ENCODE assay signal across 8 mouse cellular contexts in genomic region chr11:32286695-32287492, GRCm38 (mm10). TPM values are rescaled to one million over a fixed set of nuclear protein-coding genes. Genes with fewer than 3 reads are reported as not detected.
A peak's percentile ranks its signal among the peaks of the same experiment; 100 is the strongest.
DNase-seq lines count a peak whose midpoint lies in the region; ATAC-seq and TF ChIP-seq lines count a peak whose summit lies in the region.
"Not testable (repeated sequence)": the region's sequence is repeated elsewhere in the genome, so short reads cannot be mapped to it uniquely, and the experiment has no call there.

Gene Hbq1b, plus strand, starts transcription at chr11:32286965.

- H3K27me3 ChIP-seq in ES-Bruce4 (ENCODE audit: control insufficient read depth, insufficient read depth, low read length, poor library complexity, severe bottlenecking); forebrain, postnatal 0 days (ENCODE audit: insufficient read depth, low read length); neural tube, embryonic 14.5 days (ENCODE audit: control insufficient read depth, insufficient read depth, low read length): not testable (repeated sequence)

- H3K27ac ChIP-seq in ES-Bruce4 (ENCODE audit: insufficient read depth, low read length); forebrain, postnatal 0 days (ENCODE audit: low read depth, low read length); layer of hippocampus, adult 2 months; neural tube, embryonic 14.5 days (ENCODE audit: low read depth, low read length): not testable (repeated sequence)

- peak within 1 kb of the TSS; percentile 55 for H3K4me3 ChIP-seq in ES-Bruce4 (ENCODE audit: low read depth, low read length)
- H3K4me3 ChIP-seq in forebrain, postnatal 0 days (ENCODE audit: low read depth, low read length) = peak within 1 kb of the TSS; percentile 30
- peak within 1 kb of the TSS; percentile 53 for H3K4me3 ChIP-seq in layer of hippocampus, adult 2 months
- not testable (repeated sequence) for H3K4me3 ChIP-seq in neural tube, embryonic 14.5 days (ENCODE audit: low read depth, low read length)

- not testable (repeated sequence) for H3K9me3 ChIP-seq in ES-Bruce4 (replicated peaks; ENCODE audit: control insufficient read depth, insufficient read depth, low read length, poor library complexity, severe bottlenecking); forebrain, postnatal 0 days (ENCODE audit: low read length); neural tube, embryonic 14.5 days (ENCODE audit: control insufficient read depth, low read length)

- 21% methylated on average over 30 of the region's 33 CpGs for WGBS in forebrain, postnatal 0 days
- WGBS in neural tube, embryonic 14.5 days = 23% methylated on average over 30 of the region's 33 CpGs

- peak; percentile 94 for ATAC-seq in forebrain, postnatal 0 days
- peak; percentile 89 for ATAC-seq in neural tube, embryonic 14.5 days (ENCODE audit: low read depth)

- TF ChIP-seq POLR2A in ES-Bruce4 (IDR thresholded peaks at IDR 0.05; ENCODE audit: insufficient read depth, low read length) = not testable (repeated sequence)

- not testable (repeated sequence) for H3K4me1 ChIP-seq in ES-Bruce4 (ENCODE audit: control insufficient read depth, insufficient read depth, low read length); forebrain, postnatal 0 days (ENCODE audit: insufficient read depth); neural tube, embryonic 14.5 days (ENCODE audit: control insufficient read depth, insufficient read depth, low read length)

- not testable (repeated sequence) for TF ChIP-seq EP300 in ES-Bruce4 (IDR thresholded peaks at IDR 0.05; ENCODE audit: insufficient read depth, low read depth, low read length)

- not testable (repeated sequence) for H3K36me3 ChIP-seq in ES-Bruce4 (ENCODE audit: control insufficient read depth, insufficient read depth, low read length, poor library complexity, severe bottlenecking); forebrain, postnatal 0 days (ENCODE audit: insufficient read depth); neural tube, embryonic 14.5 days (ENCODE audit: control insufficient read depth, insufficient read depth, low read length)

- not testable (repeated sequence) for H3K9ac ChIP-seq in ES-Bruce4 (ENCODE audit: low read depth, poor library complexity, severe bottlenecking); neural tube, embryonic 14.5 days (replicated peaks; ENCODE audit: low read depth, low read length)
- H3K9ac ChIP-seq in forebrain, postnatal 0 days = peak within 1 kb of the TSS; percentile 41; the same call in 1 of the 2 replicates

- intact Hi-C loops in heart, postnatal 36 days (cut with DNase I) = loop anchor here (1.0 to 5.0 kb wide), 2 partner anchors 50 to 105 kb away; no protein-coding TSS in a partner anchor

- TF ChIP-seq CTCF in ES-Bruce4 (IDR thresholded peaks at IDR 0.05; ENCODE audit: low read depth, low read length) = peak; percentile 56
- TF ChIP-seq CTCF in forebrain, postnatal 0 days (IDR thresholded peaks at IDR 0.05; ENCODE audit: low read depth) = peak; percentile 87
- TF ChIP-seq CTCF in layer of hippocampus, adult 2 months (conservative IDR thresholded peaks at IDR 0.05) = peak; percentile 85

- DNase-seq in cerebellum, adult 18-20 months = peak; percentile 80 to 84
- peak; percentile 78 for DNase-seq in forebrain, postnatal 0 days
- DNase-seq in heart, postnatal 36 days = peak; percentile 76 to 80
- DNase-seq in layer of hippocampus, adult 2 months (ENCODE audit: low spot score in 2 of 2) = peak; percentile 76 to 80
- peak; percentile 60 to 67 for DNase-seq in lung, adult 18-20 months
- peak; percentile 82 for DNase-seq in testis, postnatal 10 days (ENCODE audit: low spot score)

- H3K4me2 ChIP-seq in forebrain, postnatal 0 days (ENCODE audit: low read depth) = peak within 1 kb of the TSS; percentile 59
- H3K4me2 ChIP-seq in neural tube, embryonic 14.5 days (ENCODE audit: low read depth, low read length) = peak within 1 kb of the TSS; percentile 39

RNA-seq across cellular contexts. Expression of gene Hbq1b, which starts in this region (rescaled TPM):
- polyA plus RNA-seq in ES-Bruce4 (2011; ENCODE audit: insufficient read depth, insufficient read length, low read depth, missing spikeins) = not detected in 2 replicates
- 0.71 and 1.8 TPM in 2 replicates for total RNA-seq in forebrain, postnatal 0 days (2014; rRNA removed)
- polyA plus RNA-seq in forebrain, postnatal 0 days (2015; fragmentation: Nextera tagmentation; extraction: Ambion mirVana) = 3.5 and 5.5 TPM in 2 replicates
- 1 to 10 TPM in 1 of 2 experiments, not detected in 1; 1.4 TPM for total RNA-seq in heart, postnatal 36 days (2021)
- total RNA-seq in layer of hippocampus, adult 2 months (2021) = 1 to 10 TPM; 1.0 to 1.7 TPM
- 0.96 and 2.7 TPM in 2 replicates for polyA plus RNA-seq in neural tube, embryonic 14.5 days (2014; fragmentation: Nextera tagmentation; extraction: Ambion mirVana)
